Mouse (Mus musculus) naive thymus-derived CD4-positive, alpha-beta T cell, adult 2 months (primary cell): ENCODE measurements around the gene Agfg1.
"Not testable (repeated sequence)": the region's sequence is repeated elsewhere in the genome, so short reads cannot be mapped to it uniquely, and the experiment has no call there.

Experiments
- DNase-seq: peaks from one replicate; pipeline ENCODE4 v3.0.0-alpha.2; 2011; ENCODE audit warnings: low read depth

Agfg1 gene

GRCm38 (mm10) chr1:82905886-82906285, 66.6 kb downstream of the Agfg1 start:
- DNase-seq: no peak

- no peak for DNase-seq
Observed at GRCm38 (mm10) chr1:82913025-82913424, 73.7 kb downstream of the Agfg1 start, which contains the start of gene A030005L19Rik. A030005L19Rik (plus strand) TSS chr1:82913325.

- peak; percentile 31 for DNase-seq
Observed at GRCm38 (mm10) chr1:82913434-82913833, 74.2 kb downstream of the Agfg1 start.

DNA sequence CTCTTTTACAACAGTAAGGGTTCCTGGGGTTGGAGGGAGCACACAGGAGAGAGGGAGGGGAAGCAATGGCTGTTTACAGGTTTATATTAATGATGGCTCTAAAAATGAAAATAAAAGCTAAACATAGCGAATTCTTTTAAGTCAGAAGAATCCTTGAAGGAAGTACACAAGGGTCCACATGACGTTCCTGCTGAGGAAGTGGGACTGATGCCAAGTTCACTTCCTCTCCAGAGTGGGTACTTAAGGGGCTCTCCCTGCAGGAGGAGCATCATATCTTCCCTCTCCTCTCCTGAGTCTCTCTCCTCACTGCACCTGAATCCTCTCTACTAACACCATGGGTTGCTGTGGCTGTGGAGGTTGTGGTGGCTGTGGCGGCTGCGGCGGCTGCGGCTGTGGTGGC, 85.4 kb downstream of the Agfg1 start, which contains the start of gene A030014E15Rik:
TSS of gene A030014E15Rik (plus strand) at position 268 of the 400 bp plus-strand sequence.
- DNase-seq: no peak

DNA sequence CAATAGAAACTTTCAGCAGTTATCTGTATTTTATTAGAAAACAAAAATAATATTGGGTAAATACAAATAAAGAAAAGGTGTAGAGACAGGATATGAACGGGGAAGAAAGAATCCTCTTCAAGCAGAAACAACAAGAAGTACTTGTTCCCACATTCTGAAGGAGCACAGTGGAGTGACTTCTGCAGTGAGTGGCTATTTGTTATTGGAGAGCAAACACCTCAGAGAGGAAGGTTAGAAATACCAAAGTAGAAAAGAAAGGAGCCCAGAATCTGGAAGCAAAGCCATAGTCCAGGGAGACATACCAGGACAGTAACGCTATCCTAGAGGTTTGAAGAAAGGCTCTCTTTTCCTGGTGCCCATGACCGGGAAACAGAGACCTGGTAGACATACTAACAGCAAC, 91.3 kb downstream of the Agfg1 start:
- DNase-seq: not testable (repeated sequence)

DNA sequence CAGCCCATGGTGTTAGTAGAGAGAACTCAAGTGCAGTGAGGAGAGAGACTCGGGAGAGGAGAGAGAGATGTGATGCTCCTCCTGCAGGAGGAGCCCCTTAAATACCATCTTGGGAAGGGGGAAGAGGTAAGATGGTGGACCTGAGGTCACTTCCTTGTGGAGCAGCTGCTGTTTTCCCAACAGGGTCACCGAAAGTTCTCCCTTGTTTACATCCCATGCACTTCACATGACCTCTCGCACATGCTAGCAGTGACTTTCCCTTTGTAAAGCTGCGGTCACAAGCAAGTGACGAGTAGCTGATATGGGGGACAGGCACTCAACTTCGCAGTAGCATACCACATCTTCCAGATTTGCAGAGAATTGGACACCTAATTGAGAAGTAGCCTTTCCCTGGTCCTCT, 92.0 kb downstream of the Agfg1 start, which contains the start of gene Gm6217:
TSS of gene Gm6217 (minus strand) at position 74 of the 400 bp plus-strand sequence.
- not testable (repeated sequence) for DNase-seq

GRCm38 (mm10) chr1:82938666-82939065, 99.4 kb downstream of the Agfg1 start:
- DNase-seq: no peak

DNA sequence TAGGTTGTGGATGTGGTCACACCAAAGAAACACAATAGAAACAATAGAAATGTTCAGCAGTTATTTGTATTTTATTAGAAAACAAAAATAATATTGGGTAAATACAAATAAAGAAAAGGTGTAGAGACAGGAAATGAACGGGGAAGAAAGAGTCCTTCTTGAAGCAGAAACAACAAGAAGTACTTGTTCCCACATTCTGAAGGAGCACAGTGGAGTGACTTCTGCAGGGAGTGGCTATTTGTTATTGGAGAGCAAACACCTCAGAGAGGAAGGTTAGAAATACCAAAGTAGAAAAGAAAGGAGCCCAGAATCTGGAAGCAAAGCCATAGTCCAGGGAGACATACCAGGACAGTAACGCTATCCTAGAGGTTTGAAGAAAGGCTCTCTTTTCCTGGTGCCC, 103.2 kb downstream of the Agfg1 start:
- DNase-seq: not testable (repeated sequence)

DNA sequence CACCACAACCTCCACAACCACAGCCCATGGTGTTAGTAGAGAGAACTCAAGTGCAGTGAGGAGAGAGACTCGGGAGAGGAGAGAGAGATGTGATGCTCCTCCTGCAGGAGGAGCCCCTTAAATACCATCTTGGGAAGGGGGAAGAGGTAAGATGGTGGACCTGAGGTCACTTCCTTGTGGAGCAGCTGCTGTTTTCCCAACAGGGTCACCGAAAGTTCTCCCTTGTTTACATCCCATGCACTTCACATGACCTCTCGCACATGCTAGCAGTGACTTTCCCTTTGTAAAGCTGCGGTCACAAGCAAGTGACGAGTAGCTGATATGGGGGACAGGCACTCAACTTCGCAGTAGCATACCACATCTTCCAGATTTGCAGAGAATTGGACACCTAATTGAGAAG, 104.0 kb downstream of the Agfg1 start, which contains the start of gene A030003K21Rik:
TSS of gene A030003K21Rik (minus strand) at position 94 of the 400 bp plus-strand sequence.
- not testable (repeated sequence) for DNase-seq

- peak; percentile 26 for DNase-seq
Observed at GRCm38 (mm10) chr1:82946029-82946428, 106.7 kb downstream of the Agfg1 start.

GRCm38 (mm10) chr1:82948601-82949000, 109.3 kb downstream of the Agfg1 start:
- DNase-seq: no peak
